Mouse (Mus musculus) urinary bladder, postnatal 25 days (tissue): ENCODE data around the gene Supt16.

Experiments used
- DNase-seq: peaks from one replicate; pipeline ENCODE4 v3.0.0; 2022; ENCODE audit warnings: low spot score

Gene Supt16

DNA sequence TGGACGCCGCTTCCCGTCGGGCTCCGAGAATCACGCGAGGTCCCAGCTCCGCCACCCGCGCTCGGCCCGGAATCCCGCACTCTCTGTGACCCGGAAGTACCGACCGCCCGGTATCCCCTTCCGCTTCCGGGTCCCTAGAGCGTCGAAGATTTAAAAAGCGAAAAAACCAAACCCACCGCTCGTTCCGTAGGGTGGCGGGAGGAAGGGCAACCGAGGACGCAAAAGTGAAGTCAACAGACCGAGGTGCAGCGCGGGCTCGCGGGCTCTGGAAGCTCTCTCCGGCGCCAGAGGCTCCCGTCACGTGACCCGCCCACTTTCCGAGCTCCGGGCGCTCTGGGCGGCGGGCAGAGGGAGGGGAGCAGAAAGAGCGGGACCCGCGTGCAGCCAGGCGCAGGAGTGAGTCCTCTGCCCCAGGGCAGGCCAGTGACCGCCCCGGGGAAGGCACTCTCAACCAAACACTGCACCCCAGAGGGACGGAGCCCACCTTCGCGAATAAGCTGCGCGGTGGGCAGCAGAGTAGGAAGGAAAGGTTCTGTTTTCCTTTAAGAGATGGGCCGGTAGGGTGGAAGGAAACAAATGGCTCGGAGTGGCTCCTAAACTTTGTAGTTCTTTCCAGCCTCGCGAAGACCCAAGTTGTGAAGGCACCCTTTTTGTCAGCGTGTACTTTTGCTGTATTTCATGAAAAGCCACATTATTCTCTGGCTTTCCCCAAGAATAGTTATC lies at the start of gene Supt16:
Supt16 (minus strand) TSS at position 261 of the 723 bp plus-strand sequence.
- DNase-seq: peak; percentile 79

DNA sequence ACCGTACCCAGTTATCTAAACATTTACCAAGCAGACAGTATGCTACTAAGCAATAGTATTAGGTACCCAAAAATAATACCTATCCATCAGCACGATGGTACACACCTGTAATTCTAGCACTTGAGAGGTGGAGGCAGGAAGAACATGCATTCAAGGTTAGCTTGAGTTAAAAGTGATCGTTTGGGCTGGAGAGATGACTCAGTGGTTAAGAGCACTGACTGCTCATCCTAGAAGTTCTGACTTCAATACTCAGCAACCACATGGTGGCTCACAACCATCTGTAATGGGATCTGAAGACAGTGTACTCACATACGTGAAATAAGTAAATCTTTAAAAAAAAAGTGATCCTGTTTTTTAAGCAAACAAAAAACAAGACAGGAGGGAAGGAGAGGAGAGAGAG lies 48.9 kb upstream of the Supt16 start:
- DNase-seq: no peak

DNA sequence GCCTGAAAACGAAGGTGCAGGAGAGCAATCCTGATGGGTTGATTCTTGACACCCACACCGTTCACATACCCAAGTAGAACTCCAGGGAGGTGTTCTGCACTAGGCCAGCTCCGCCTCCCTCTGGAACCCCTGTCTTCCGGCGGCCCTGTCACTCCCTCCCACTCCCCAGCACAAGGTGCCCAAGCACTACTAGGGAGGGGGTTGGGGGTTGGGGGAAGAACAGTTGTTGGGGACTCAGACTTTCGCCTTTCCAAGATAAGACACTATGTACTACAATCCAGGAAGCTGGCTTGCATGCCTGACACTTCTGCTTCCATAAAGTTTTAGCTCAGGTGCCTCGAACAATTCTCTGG lies 47.5 kb upstream of the Supt16 start:
- no peak for DNase-seq

DNA sequence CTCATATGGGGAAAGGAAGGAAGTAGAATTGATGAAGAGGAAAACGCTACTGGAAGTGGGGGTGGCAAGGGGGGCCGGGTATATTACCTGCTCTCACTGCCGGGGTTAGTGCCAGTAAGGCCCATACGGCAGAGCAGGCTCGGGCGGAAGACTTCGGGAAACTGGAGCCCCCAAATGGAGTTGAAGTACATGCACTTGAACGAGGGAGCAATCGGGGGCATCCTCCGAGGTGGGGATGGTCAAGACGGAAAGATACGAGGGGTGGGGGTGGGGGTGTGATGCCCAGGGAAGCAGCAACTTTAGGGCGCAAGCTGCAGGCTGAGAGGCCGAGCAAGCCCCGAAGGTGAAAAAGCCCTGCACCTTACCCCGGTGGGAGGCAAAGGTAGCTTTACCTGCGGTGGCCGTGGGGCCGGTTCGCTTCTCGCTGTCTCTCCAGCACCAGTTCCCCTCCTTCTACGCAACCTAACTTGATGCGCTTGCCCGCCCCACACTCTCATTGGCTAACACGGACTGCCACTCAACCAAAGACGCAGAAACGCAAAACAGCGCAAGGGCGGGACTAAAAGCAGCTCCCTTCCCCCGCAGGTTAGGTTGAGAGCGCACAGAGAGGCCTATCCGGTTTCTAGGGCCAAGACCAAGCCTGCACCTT lies 46.9 kb upstream of the Supt16 start:
- DNase-seq: peak; percentile 99

- DNase-seq: no peak
Observed at GRCm38 (mm10) chr14:52236216-52236615, 39.0 kb upstream of the Supt16 start.

DNA sequence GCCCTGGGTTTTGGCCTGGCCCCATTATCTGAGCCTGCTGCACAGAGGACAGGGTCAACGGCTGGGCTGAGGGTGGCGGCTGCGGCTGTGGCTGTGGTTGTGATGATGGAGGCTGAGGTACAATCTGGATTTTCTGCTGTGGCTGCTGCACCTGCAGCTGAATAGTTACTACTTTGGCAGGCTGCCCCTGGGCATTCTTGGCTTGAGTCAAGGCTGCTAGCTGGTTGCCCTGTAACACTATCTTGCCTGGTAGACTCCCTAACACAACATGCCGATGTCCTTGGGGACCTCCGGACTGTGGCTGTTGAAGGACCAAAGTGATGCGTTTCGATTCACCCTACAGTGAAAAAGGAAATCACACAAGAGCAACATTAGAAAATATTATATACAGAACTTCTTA lies 37.9 kb upstream of the Supt16 start:
- DNase-seq: no peak

DNA sequence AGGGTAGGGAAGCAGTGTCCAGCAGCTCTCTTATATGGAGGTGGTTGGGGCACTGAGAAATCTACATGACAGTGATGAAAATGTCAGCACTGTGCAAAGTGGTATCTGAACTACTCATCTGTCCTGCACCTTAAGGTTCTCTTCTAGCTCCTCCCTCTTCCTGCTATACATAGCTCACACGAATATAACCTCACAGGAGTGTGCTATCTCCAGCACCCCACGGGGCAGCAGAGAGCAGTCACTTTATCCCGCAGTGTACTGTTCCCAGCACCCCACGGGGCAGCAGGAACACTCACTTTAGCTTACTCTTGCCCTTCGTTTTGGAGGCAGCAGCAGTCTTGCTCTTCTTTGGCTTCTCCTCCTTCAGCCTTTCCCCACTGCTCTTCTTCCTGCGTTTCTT lies 35.0 kb upstream of the Supt16 start:
- DNase-seq: no peak

- no peak for DNase-seq
Observed at GRCm38 (mm10) chr14:52225972-52226371, 28.8 kb upstream of the Supt16 start.

DNA sequence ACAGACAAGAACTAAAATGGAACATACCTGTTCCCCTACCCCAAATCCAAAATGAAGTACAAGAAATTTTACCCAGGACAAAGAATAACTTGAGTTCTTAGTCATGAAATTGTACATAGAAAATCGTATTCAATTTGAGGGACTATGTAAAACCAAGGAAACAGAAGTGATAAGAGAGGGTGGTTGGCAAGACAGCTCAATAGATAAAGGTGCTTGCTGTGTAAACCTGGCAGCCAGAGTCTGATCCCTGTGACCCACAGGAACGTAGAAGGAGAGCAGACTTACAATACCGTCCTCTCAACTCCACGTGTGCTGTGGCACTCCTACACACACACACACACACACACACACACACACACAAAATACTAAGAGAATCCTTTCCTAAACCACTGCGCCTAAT lies 20.0 kb upstream of the Supt16 start:
- DNase-seq: no peak

DNA sequence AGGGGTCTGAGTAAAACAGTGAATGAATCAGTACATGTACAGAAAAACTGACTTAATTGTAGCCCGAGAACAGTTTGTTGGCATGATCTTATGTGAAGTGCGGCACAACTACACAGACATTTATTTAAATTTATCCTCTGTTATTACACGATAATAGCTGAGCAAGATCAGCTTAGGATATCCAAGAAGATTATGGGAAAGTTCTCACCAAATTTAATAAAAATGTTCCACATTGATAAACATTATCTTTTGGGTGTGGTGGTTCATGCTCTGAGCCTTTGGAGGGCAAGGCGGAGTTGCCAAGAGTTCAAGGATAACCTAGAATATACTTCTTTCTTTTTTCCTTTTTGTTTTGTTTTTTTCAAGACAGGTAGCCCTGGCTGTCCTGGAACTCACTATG lies 2.2 kb upstream of the Supt16 start:
- DNase-seq: no peak

GRCm38 (mm10) chr14:52198141-52198540 lies 925 bp upstream of the Supt16 start:
- DNase-seq: no peak

DNA sequence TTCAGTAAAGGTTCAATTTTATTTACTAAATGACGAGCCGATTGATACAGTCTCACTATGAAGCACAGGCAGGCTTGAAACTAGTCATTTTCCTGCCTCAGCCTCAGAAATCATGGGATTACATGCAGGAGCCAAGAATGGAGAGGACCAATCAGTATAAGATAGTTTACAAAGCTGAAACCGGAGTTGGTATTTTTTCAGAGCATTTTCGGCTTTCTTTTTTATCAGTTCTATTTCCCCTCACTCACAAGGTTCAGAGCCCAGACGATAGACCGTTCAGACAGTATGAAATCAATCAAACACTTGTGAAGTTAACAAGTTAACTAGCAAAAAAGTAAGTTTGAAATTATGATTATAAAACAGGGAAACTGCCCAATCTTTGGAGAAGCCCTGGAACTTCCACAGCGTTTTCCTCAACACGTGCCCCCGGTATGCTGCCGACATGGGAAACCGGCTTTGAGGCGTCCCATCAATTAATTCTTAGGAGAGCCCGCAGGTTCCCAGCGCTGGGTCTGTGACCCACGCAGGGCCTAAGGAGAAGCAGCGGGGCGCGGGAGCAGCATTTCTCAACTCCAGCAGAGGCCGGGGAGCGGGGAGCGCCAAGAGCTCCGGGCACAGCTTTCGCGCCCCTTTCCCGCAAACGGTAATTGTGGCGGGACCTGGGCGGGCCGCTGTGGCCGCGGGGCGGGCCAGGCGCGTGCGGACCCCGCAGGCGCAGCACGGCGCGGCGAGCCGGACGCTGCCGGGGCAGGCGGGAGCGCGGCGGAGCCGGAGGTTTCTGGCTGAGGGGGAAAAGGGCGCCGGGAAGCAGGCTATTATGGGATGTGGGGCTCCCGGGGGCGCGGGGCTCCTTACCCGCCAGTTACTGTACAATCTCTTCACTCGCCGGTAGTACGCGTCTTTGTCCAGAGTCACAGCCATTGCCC lies 723 bp downstream of the Supt16 start:
- no peak for DNase-seq

DNA sequence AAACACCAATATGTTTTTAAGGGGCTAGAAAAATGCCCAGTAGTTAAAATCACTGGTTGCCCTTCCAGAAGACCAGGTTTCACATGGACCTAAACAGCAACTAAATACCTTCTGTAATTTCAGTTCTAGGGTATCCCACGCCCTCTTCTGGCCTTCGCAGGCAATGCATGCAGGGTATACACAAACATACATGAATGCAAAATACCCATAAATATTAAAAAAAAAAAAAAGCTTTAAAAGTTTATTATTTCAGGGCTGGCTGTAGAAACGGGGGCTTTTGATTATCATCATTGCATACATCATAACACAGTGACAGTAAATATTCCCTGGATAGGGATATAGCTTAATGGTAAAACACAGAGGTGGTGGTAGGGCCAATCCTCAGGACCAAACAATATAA lies 1.5 kb downstream of the Supt16 start:
- DNase-seq: peak; percentile 17

GRCm38 (mm10) chr14:52190740-52191359 lies 6.4 kb downstream of the Supt16 start:
- peak; percentile 21 for DNase-seq

- no peak for DNase-seq
Observed at GRCm38 (mm10) chr14:52189519-52189918, 7.7 kb downstream of the Supt16 start.

DNA sequence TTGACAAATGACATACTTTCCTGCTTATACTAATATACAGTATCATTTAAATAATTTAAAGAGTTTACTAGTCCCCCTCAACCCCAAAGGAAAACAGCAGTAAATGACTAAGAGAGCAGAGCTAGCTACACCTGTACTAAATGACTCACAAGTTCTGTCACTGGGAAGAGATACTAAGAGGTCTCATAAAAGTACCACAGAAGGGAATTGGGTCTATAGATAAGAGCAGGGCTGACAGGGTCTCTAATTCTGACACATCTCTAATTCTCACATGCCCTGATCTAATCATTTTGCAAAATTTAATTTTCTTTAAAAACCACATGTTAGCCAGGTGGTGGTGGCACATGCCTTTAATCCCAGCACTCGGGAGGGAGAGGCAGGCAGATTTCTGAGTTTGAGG lies 8.4 kb downstream of the Supt16 start:
- no peak for DNase-seq

DNA sequence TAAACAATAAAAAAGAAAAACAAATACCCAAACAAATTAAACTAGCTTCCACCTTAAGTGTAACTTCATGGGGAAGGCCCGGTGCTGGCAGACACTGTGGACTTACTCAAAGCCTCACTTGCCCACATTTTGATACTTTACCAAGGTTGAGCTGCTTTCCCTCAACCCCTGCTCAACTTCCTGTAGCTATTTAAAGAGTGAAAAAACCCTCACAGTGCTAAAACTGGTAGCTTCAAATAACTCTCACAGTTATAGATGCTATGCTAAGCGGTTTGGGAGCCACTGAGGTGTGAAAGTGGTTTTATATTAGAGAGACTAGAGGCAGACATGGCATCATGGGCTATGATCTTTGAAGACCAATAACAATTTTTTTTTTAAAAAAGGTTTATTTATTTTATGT lies 30.6 kb downstream of the Supt16 start:
- DNase-seq: no peak

GRCm38 (mm10) chr14:52160911-52161310 lies 36.3 kb downstream of the Supt16 start:
- DNase-seq: no peak

- no peak for DNase-seq
Observed at GRCm38 (mm10) chr14:52155008-52155407, 42.2 kb downstream of the Supt16 start.

GRCm38 (mm10) chr14:52152613-52153012 lies 44.6 kb downstream of the Supt16 start:
- no peak for DNase-seq

- DNase-seq: no peak
Observed at GRCm38 (mm10) chr14:52152179-52152578, 45.0 kb downstream of the Supt16 start.

DNA sequence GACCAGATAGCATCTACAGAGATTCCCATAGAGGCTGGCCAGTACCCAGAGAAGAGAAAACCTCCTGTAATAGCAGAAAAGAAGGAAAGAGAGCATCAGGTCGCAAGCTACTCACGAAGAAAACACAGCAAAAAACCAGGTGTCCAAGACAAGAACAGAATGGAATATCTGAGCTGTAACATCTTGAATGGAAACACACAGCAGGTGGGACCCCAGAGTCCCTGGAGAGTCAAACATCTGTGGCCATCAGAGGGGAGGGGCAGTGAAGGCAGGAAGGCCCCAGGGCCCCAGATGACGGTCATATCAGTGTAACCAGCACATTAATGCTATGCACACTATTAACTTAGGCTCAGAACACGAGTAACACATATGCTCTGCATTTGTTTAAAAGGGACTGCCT lies 47.3 kb downstream of the Supt16 start:
- no peak for DNase-seq
